ENCODE assay signal across 8 mouse cellular contexts in the genomic region with DNA sequence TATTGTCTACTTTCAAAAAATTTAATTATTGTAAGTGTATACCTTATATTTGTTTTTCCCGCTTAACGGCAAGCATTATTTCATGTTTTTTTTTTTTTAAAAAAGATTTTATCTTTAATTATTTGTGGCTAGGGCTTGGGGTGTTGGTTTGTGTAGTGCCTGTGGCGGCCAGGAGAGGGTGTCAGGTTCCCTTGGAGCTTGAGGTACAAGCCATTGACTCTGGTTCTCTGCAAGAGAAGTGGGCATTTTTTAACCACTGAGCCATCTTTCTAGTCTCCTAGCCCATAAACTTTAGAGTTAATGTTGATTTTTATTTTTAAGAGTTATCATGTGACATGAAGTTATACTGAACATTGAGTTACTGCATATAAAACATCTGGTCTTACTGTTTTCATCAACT. TPM values are rescaled to one million over a fixed set of nuclear protein-coding genes. Genes with fewer than 3 reads are reported as not detected.
A peak's percentile ranks its signal among the peaks of the same experiment; 100 is the strongest.
DNase-seq lines count a peak whose midpoint lies in the region; ATAC-seq lines count a peak whose summit lies in the region.

No protein-coding gene starts in this region.

- no peak overlapping the region for H3K4me2 ChIP-seq in intestine, embryonic 16.5 days (ENCODE audit: low read depth, low read length)

- intact Hi-C loops in left cerebral cortex, postnatal 36 days (cut with DNase I): loop anchor here (2.0 kb wide), 1 partner anchor 31 kb away; no protein-coding TSS in a partner anchor

- no peaks in the 10 kb centered on the region for H3K9me3 ChIP-seq in intestine, embryonic 16.5 days (ENCODE audit: control insufficient read depth, low read length)

- H3K4me3 ChIP-seq in intestine, embryonic 16.5 days (ENCODE audit: low read length): no peak overlapping the region

- peaks cover 11% of the 10 kb centered on the region; the same call in 1 of the 2 replicates for H3K36me3 ChIP-seq in intestine, embryonic 16.5 days (ENCODE audit: control insufficient read depth, insufficient read depth, low read length)

- no peaks in the 10 kb centered on the region for H3K27me3 ChIP-seq in intestine, embryonic 16.5 days (replicated peaks; ENCODE audit: control insufficient read depth, insufficient read depth, low read length)

- H3K27ac ChIP-seq in intestine, embryonic 16.5 days (ENCODE audit: low read length): no peak overlapping the region

- H3K4me1 ChIP-seq in intestine, embryonic 16.5 days (ENCODE audit: control insufficient read depth, insufficient read depth, low read length): no peaks in the 10 kb centered on the region

- peak; percentile 20 to 25 for DNase-seq in cerebellum, postnatal 36 days
- no peak for DNase-seq in cerebellum, adult 11-12 months
- DNase-seq in left cerebral cortex, adult 18-20 months (ENCODE audit: low spot score in 2 of 2): peak; percentile 47 to 58
- DNase-seq in left cerebral cortex, postnatal 36 days (ENCODE audit: low spot score in 2 of 2): no peak
- DNase-seq in CD4-positive, CD25-positive, alpha-beta regulatory T cell, adult 2 months (ENCODE audit: low read depth, low spot score): peak; percentile 80
- peak; percentile 65 for DNase-seq in naive thymus-derived CD4-positive, alpha-beta T cell, adult 2 months (ENCODE audit: low read depth)

- no peak overlapping the region for H3K9ac ChIP-seq in intestine, embryonic 16.5 days (ENCODE audit: low read depth, low read length)

- peak; percentile 83 for ATAC-seq in common myeloid progenitor, adult 5-6 weeks (replicated peaks; ENCODE audit: low read depth, poor library complexity, severe bottlenecking)
- ATAC-seq in intestine, embryonic 16.5 days: no peak

- WGBS in intestine, embryonic 16.5 days: 89% methylated on average over 3 of the region's 3 CpGs

RNA-seq across cellular contexts. Expression of gene Itgae, which starts 18.5 kb away (rescaled TPM):
- total RNA-seq in left cerebral cortex, adult 18-20 months (2021): under 1 TPM in 1 of 2 experiments, not detected in 1; 0.12 TPM
- total RNA-seq in left cerebral cortex, postnatal 36 days (2021): under 1 TPM; 0.14 to 0.17 TPM
- 0.05 TPM in 1 of 2 replicates, not detected in the other for total RNA-seq in common myeloid progenitor, adult 5-6 weeks (2017)
- 0.37 TPM in 2 replicates for polyA plus RNA-seq in intestine, embryonic 16.5 days (2015; fragmentation: Nextera tagmentation; extraction: Ambion mirVana)

RNA-seq across cellular contexts. Expression of gene Ncbp3, which starts 24.3 kb away (rescaled TPM):
- 1 to 10 TPM; 9.1 to 9.8 TPM for total RNA-seq in left cerebral cortex, adult 18-20 months (2021)
- 10 to 100 TPM in 1 of 2 experiments, 1 to 10 TPM in 1; 7.5 to 10.6 TPM for total RNA-seq in left cerebral cortex, postnatal 36 days (2021)
- total RNA-seq in common myeloid progenitor, adult 5-6 weeks (2017): 12.4 and 15.4 TPM in 2 replicates
- 7.7 and 8.3 TPM in 2 replicates for polyA plus RNA-seq in intestine, embryonic 16.5 days (2015; fragmentation: Nextera tagmentation; extraction: Ambion mirVana)

RNA-seq across cellular contexts. Expression of gene Camkk1, which starts 53.0 kb away (rescaled TPM):
- total RNA-seq in left cerebral cortex, adult 18-20 months (2021): 100 to 1,000 TPM; 108 to 123 TPM
- 100 to 1,000 TPM; 102 to 106 TPM for total RNA-seq in left cerebral cortex, postnatal 36 days (2021)
- total RNA-seq in common myeloid progenitor, adult 5-6 weeks (2017): 1.6 and 1.8 TPM in 2 replicates
- 8.1 and 8.9 TPM in 2 replicates for polyA plus RNA-seq in intestine, embryonic 16.5 days (2015; fragmentation: Nextera tagmentation; extraction: Ambion mirVana)

Comparison
In these comparisons a context has a peak if more than half of its experiments do, and no peak if none do; other contexts are left out.
1. DNase-seq: peak in cerebellum, postnatal 36 days (2 of 2), left cerebral cortex, adult 18-20 months (2 of 2), CD4-positive, CD25-positive, alpha-beta regulatory T cell, adult 2 months (single experiment) and naive thymus-derived CD4-positive, alpha-beta T cell, adult 2 months (single experiment); none in cerebellum, adult 11-12 months (single experiment) and left cerebral cortex, postnatal 36 days (0 of 2).
2. RNA of gene Camkk1, which starts 53.0 kb away (total RNA-seq): 108 to 123 TPM in left cerebral cortex, adult 18-20 months and 102 to 106 TPM in left cerebral cortex, postnatal 36 days; 1.6 to 1.8 TPM in common myeloid progenitor, adult 5-6 weeks; every median in the first group is over 10 times any median in the second.